Mouse (Mus musculus) midbrain, postnatal 0 days (tissue): ENCODE data around the gene Gm7030. TPM values are rescaled to one million over a fixed set of nuclear protein-coding genes. Genes with fewer than 3 reads are reported as not detected.
"Not testable (repeated sequence)": the region's sequence is repeated elsewhere in the genome, so short reads cannot be mapped to it uniquely, and the experiment has no call there.

Experiments
- ATAC-seq: fragments of 200-750 bp; cut with Nextera tagmentation; 2 replicates; pipeline ENCODE4 v1.8.0; 2017; ENCODE audit warnings: moderate number of reproducible peaks, mild to moderate bottlenecking, moderate TSS enrichment, moderate library complexity; ENCODE audit not compliant: low FRiP score
- DNase-seq: peaks from one replicate; pipeline ENCODE4 v3.0.0-alpha.2; 2015; ENCODE audit warnings: low spot score
- H3K27ac ChIP-seq: fragments of 300-500 bp; sonication (generic); 2 replicates; pipeline ENCODE4 v1.5.1; 2014; ENCODE audit warnings: low read depth, mild to moderate bottlenecking, low read length, mixed read lengths
- H3K27me3 ChIP-seq: fragments of 300-500 bp; sonication (generic); 2 replicates; pipeline ENCODE4 v1.6.1; 2014; ENCODE audit warnings: low read length, control low read depth, mixed read lengths; ENCODE audit not compliant: insufficient read depth
- H3K36me3 ChIP-seq: fragments of 300-500 bp; sonication (generic); 2 replicates; pipeline ENCODE4 v1.6.1; 2014; ENCODE audit warnings: low read length, control low read depth, mixed read lengths; ENCODE audit not compliant: insufficient read depth
- H3K4me1 ChIP-seq: fragments of 300-500 bp; sonication (generic); 2 replicates; pipeline ENCODE4 v1.6.1; 2014; ENCODE audit warnings: mild to moderate bottlenecking, control low read depth, antibody characterized with exemption, low read length, mixed read lengths; ENCODE audit not compliant: insufficient read depth
- H3K4me2 ChIP-seq: fragments of 300-500 bp; sonication (generic); 2 replicates; pipeline ENCODE4 v1.6.1; 2014; ENCODE audit warnings: low read depth, mild to moderate bottlenecking, low read length, mixed read lengths; ENCODE audit not compliant: poor library complexity, severe bottlenecking
- H3K4me3 ChIP-seq: fragments of 300-500 bp; sonication (generic); 2 replicates; pipeline ENCODE4 v1.5.1; 2014; ENCODE audit warnings: low read depth, mild to moderate bottlenecking, low read length, moderate library complexity
- H3K9ac ChIP-seq: fragments of 300-500 bp; sonication (generic); replicated peaks from 2 replicates; pipeline ENCODE4 v1.6.1; 2014; ENCODE audit warnings: mild to moderate bottlenecking, low read length, moderate library complexity, mixed read lengths; ENCODE audit not compliant: poor library complexity, severe bottlenecking
- H3K9me3 ChIP-seq: fragments of 300-500 bp; sonication (generic); 2 replicates; pipeline ENCODE4 v1.6.1; 2016; ENCODE audit warnings: low read length, control low read depth
- CTCF ChIP-seq: IDR thresholded peaks from 2 replicates; pipeline ENCODE4 v1.5.1; 2016; ENCODE audit warnings: antibody characterized with exemption, mild to moderate bottlenecking
- WGBS: fragments of 180-500 bp; shearing (Covaris S2); extraction: QIAGEN DNeasy Blood & Tissue Kit; methylation state at CpG from one replicate; pipeline ENCODE4 v1.1.7; 2014; 5-methylcytosine and 5-hydroxymethylcytosine counted together
- polyA plus RNA-seq: library from polyadenylated mRNA; unstranded; fragments of >200 nt; fragmentation: Nextera tagmentation; extraction: Ambion mirVana; gene quantifications from 2 replicates; pipeline ENCODE4 v1.2.1, GENCODE M21; 2015
- total RNA-seq: library from RNA; depleted of rRNA; stranded (reverse); fragments of >200 nt; gene quantifications from 2 replicates; pipeline ENCODE4 v1.2.3, GENCODE M21; 2014

The Gm7030 gene
- total and polyA plus RNA-seq, 2 experiments from 2014 or later = not detected

GRCm38 (mm10) chr17:36093936-36094335 is 35.3 kb downstream of the Gm7030 start:
- H3K4me1 ChIP-seq = no peaks in the 10 kb centered on the region
- no peaks in the 10 kb centered on the region for H3K9me3 ChIP-seq
- H3K4me2 ChIP-seq = no peak overlapping the region
- WGBS = 31% methylated on average over 3 of the region's 3 CpGs
- no peak for ATAC-seq
- no peak for TF ChIP-seq CTCF
- no peak overlapping the region for H3K4me3 ChIP-seq
- no peak for DNase-seq
- no peaks in the 10 kb centered on the region for H3K36me3 ChIP-seq
- no peaks in the 10 kb centered on the region for H3K27me3 ChIP-seq
- H3K27ac ChIP-seq = no peak overlapping the region
- H3K9ac ChIP-seq = no peak overlapping the region

- H3K27ac ChIP-seq, DNase-seq, H3K9me3 ChIP-seq, H3K4me1 ChIP-seq, ATAC-seq, H3K36me3 ChIP-seq, H3K4me3 ChIP-seq, H3K4me2 ChIP-seq, H3K27me3 ChIP-seq, H3K9ac ChIP-seq: not testable (repeated sequence)
These were observed 36.7 kb downstream of the Gm7030 start for GRCm38 (mm10) chr17:36092520-36092919.

- ATAC-seq, H3K36me3 ChIP-seq, H3K27ac ChIP-seq, H3K4me2 ChIP-seq, DNase-seq, H3K9ac ChIP-seq, H3K9me3 ChIP-seq, H3K4me1 ChIP-seq, H3K27me3 ChIP-seq, H3K4me3 ChIP-seq: not testable (repeated sequence)
- no CpG with 5 or more reads among the region's 2 CpGs for WGBS
These were observed 37.3 kb downstream of the Gm7030 start for GRCm38 (mm10) chr17:36091933-36092332.

GRCm38 (mm10) chr17:36085976-36086375 is 43.2 kb downstream of the Gm7030 start:
- not testable (repeated sequence) for H3K27ac ChIP-seq, H3K36me3 ChIP-seq, H3K27me3 ChIP-seq, DNase-seq, H3K9me3 ChIP-seq, H3K4me3 ChIP-seq, H3K4me1 ChIP-seq, ATAC-seq, H3K9ac ChIP-seq, H3K4me2 ChIP-seq
- 60% methylated on average over 1 of the region's 1 CpGs for WGBS

GRCm38 (mm10) chr17:36083870-36084451 is 45.3 kb downstream of the Gm7030 start:
- Histone ChIP-seq H3K9me3 (no peaks in the 10 kb centered on the region), H3K4me3 (peak overlapping the region; percentile 50), H3K27me3 (peaks cover 2% of the 10 kb centered on the region; the same call in 1 of the 2 replicates), H3K4me1 (no peaks in the 10 kb centered on the region), H3K4me2 (peak overlapping the region; percentile 90), H3K27ac (no peak overlapping the region), H3K36me3 (no peaks in the 10 kb centered on the region), H3K9ac (peak overlapping the region; percentile 61)
- ATAC-seq = peak; percentile 67
- peak; percentile 2 for DNase-seq
- WGBS = 1% methylated on average over 41 of the region's 42 CpGs
- no peak for TF ChIP-seq CTCF

- WGBS = under 1% methylated on average over 46 of the region's 46 CpGs
- peak overlapping the region; percentile 50 for H3K4me3 ChIP-seq
- peak; percentile 31 for DNase-seq
- H3K36me3 ChIP-seq = no peaks in the 10 kb centered on the region
- H3K27ac ChIP-seq = no peak overlapping the region
- ATAC-seq = peak; percentile 76
- H3K27me3 ChIP-seq = peaks cover 2% of the 10 kb centered on the region; the same call in 1 of the 2 replicates
- H3K9ac ChIP-seq = peak overlapping the region; percentile 61
- peak overlapping the region; percentile 90 for H3K4me2 ChIP-seq
- no peaks in the 10 kb centered on the region for H3K9me3 ChIP-seq
- no peaks in the 10 kb centered on the region for H3K4me1 ChIP-seq
- TF ChIP-seq CTCF = no peak
These were observed 45.9 kb downstream of the Gm7030 start for GRCm38 (mm10) chr17:36083266-36083869.

- peak; percentile 33 for ATAC-seq
- H3K27me3 ChIP-seq, H3K9me3 ChIP-seq, H3K36me3 ChIP-seq, DNase-seq, H3K27ac ChIP-seq, H3K4me1 ChIP-seq, H3K9ac ChIP-seq: not testable (repeated sequence)
- 52% methylated on average over 3 of the region's 6 CpGs for WGBS
- Histone ChIP-seq H3K4me3 (peak overlapping the region; percentile 50), H3K4me2 (peak overlapping the region; percentile 90; the same call in 1 of the 2 replicates)
These were observed 46.5 kb downstream of the Gm7030 start for GRCm38 (mm10) chr17:36082519-36083232.

GRCm38 (mm10) chr17:36081901-36082300 is 47.3 kb downstream of the Gm7030 start:
- not testable (repeated sequence) for H3K4me3 ChIP-seq, H3K27me3 ChIP-seq, DNase-seq, H3K4me2 ChIP-seq, ATAC-seq, H3K36me3 ChIP-seq, H3K9me3 ChIP-seq, H3K27ac ChIP-seq, H3K4me1 ChIP-seq, H3K9ac ChIP-seq
